Mouse (Mus musculus): ENCODE data around the gene Vps26c.
A peak's percentile ranks its signal among the peaks of the same experiment; 100 is the strongest.

The Vps26c gene

DNA sequence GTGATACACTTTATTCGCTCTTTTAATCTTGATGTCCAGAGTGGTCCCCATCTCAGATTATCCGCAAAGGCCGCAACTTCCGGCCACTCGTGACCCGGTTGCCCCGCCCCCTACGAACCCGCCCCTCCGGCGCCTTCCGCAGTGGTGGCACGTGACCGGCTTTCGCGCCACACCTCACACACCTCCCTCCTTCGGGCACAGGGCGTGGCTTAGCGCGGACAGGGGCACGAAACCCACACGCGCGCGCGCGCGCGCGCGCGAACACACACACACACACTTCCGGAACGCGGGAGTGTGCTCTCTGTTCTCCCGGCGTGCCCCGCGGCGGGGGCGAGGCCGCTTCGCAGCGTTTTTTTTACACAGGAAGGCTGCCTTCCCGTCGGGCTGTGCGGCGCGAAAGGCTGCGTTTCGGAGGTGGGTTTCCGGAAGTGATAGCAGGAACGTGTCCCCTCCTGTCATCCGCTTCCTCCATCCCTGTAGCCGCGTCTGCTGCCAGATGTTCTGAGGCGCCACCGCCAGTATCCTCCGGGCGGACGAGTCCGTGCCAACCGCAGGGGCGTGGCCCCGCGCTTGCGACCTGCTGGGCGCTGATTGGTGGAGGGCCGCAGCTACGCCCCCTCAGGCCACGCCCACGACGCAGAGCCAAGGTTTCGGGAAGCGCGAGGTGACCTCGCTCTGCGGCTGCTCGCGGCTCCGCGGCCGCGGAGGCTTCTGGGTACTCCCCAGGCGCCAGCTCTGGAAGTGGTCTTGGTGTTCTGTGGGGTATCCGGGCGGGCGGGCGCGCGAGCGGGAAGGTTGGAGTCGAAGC is at the start of gene Vps26c:
Vps26c (minus strand) TSS at position 487 of the 808 bp plus-strand sequence.
- peak; percentile 96 for DNase-seq (ENCODE audit: low read depth, low spot score)

DNA sequence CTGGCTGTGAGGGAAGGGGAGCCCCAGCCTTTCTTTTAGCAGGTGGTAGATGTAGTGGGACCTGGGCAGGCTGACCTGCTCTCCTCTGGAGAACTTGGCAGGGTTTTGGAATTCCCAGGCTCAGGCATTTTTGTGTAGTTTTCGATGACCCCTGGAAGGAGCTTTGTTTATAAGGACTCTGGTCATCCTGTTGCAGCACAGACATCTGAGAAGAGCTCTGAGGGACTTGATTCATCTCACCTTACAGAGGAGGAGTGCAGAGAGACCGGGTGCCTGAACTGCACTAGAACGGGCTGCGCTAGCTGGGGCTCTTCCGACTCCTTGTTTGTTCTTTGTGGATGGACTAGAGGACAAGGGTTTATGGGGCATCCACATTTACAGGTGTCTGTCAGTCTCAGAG is 49.1 kb upstream of the Vps26c start:
- DNase-seq (ENCODE audit: low read depth, low spot score), result no peak

DNA sequence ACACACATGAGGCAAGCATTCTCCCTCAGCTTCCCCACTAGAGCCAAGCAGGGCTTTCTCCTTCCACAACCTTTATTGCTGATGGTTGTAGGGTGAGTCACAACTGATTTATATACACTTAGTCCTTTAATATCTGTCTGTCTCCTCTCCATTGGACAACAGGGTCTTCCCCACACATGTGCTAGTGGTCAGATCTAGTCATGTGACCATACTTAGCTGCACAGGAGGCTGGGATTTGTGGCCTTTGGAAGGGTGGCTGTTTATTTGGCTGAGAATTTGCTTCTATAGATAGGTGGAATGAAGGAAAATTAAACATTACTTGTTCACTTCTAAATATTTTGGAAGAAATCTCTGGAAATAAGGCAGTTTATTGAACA is 48.1 kb upstream of the Vps26c start:
- no peak for DNase-seq (ENCODE audit: low read depth, low spot score)

DNA sequence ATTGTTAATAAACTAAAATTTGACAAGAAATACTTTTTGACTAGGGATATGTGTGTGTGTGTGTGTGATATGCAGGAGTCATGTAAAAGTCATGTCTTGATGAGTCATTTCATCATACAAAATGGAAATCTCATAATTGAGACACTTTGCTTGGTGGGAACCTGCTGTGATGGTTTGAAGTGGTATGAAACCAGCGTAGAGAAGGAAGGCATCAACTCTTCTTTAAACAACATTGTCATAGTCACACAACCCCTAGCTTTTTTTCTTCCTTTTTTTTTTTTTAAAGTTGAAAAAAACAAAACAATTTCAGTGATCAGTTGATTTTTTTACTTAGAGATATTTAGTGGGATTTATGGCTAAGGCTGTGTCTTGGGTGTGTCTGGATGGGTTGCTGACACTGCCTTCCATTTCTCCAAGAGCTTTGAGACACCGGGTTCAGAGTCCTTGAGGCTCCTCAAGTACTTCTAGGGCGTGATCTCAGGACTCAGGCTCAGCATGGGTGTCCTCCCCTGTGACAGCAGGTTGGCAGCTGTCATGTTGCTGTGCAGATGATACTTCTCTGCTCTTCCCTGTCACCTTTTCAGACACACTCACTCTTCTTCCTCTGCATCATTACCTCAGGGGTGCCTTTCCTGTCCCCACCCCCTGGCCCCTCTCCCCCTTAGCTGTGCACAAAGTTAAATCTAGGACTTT is 47.5 kb upstream of the Vps26c start:
- DNase-seq (ENCODE audit: low read depth, low spot score), result no peak

DNA sequence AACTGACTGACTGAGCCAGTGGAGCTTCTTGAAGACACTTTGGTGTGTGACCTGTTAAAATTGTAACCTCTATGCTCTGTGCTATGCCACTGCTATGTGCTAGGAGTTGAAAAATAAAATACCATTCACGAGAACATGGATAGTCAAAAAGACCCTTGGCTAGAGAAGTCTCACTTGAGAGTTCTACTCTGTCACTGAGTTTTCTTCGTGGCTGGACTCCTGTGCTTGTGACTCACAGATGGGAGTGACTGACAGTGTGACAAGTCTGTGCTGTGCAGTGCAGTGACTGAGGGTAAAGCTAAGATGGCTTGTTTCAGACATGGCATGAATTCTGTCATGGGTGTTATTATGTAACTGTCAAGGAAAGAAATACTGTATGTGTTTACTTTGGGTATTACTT is 45.8 kb upstream of the Vps26c start:
- no peak for DNase-seq (ENCODE audit: low read depth, low spot score)

- DNase-seq (ENCODE audit: low read depth, low spot score), result no peak
These were observed 44.7 kb upstream of the Vps26c start for GRCm38 (mm10) chr16:94571111-94571993.

- DNase-seq (ENCODE audit: low read depth, low spot score), result no peak
These were observed 43.9 kb upstream of the Vps26c start for GRCm38 (mm10) chr16:94570361-94571041.

GRCm38 (mm10) chr16:94569229-94570176 is 42.9 kb upstream of the Vps26c start, which contains the start of gene Dyrk1a:
Gene Dyrk1a, plus strand, starts transcription at chr16:94570010.
- peak; percentile 100 for DNase-seq (ENCODE audit: low read depth, low spot score)

DNA sequence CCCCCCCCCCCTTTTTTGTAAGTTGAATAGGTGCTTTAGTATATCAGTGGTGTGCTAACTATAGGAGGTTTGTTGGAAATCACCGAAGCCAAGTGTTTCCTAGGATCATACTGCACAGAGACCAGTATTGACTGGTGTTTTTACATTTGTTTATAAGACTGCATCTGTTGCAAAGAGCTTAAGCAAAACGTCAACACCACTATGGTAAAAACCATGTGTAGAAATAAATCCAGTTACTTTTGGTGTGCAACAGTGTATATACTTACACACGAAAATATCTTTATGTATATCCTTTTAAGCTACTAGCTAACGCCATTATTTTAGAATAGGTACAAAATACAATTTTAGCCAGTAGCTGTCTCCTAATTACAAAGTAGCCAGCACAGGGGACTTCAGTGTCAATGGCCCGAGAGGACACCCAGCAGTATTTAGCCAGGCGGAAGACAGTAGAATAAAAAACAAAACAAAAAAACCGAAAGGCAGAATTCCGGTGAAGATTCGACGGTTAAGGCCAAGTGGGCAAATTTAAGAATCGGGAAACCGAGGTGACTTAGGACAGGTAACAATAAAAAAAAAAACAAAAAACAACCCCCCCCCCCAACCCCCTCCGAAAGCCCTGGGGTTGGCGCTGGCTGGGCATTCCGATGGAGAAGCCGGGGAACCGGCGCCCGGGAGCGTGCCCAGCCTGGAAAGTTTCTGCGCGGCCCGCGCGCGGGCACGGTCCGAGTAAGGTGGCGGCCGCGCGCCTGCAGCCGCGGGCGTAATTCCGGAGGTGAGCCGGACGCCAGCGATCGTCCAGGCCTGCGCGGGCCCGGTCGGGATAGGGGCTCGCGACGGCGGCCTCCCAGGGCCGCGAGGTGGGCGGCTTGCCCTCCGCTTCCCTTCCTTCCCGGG is 42.0 kb upstream of the Vps26c start:
- peak; percentile 67 for DNase-seq (ENCODE audit: low read depth, low spot score)

DNA sequence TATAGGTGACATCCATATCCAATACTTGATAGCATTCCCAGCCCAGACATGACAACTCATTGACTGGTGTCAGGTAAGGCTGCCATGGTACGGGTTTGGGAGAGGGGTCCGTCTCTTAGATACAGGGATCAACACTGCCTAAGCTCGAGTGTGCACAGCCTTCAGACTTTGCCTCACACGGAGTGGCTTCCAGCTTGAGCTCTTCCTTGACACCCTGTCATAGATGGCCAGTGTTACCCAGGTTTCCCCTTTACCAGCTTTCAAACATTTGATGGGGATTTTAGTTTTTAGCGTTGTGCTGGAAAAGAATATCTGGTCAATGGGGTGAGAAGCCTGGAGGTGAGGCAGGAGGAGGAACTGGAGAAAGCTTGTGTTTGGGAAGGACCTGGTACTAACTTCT is 41.1 kb upstream of the Vps26c start:
- no peak for DNase-seq (ENCODE audit: low read depth, low spot score)

DNA sequence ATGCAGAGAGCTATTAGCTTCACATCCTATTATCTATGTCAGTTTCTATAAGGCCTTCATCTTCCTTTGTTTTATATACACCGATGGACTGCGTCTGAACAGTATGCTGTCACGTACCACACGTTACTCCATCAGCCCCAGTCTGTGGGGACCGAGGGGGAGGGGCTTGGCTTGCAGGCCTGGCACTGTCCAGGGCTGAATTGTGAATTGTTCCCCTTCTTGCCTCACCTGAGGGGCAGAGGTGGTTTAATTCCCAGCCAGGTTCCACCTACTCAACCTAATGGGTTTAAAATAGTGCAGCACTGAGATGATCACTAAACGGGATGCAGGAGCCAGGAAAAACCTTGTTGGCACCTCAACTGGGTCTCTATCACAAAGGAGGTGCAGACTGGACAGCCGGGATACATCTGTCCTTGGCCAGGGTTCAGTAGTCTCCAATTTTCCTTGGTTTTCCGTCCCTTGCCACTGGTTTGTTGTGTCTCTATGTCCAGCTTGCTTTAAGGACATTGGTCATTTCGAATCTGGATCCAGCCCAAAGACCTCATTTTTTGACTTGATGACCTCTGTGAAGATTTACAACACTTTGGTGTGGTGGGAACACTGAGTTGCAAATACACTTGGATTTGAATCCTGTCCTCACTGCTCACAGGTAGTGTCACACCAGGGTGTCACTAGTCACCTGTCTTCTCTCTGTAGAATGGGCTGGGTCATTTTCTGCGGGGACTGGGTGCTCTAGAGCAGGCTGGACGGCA is 40.4 kb upstream of the Vps26c start:
- no peak for DNase-seq (ENCODE audit: low read depth, low spot score)

DNA sequence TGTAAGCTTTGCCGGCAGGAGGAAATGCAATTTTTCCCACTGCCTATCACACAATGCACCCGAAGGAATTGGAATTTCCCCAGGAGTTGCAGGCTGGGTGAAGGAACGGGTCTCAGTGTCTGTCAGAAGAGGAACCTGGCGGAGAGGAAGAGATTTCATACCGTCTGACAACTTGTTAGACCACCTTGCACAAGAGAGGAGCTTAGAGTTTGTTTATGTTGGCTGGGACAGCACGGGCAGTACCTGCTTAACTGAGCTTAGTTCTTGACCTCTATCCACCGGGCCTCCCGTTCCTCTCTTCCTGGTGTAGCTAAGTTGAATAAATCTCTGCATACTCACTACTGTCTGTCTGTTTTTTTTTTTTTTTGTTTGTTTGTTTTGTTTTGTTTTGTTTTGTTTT is 39.5 kb upstream of the Vps26c start:
- no peak for DNase-seq (ENCODE audit: low read depth, low spot score)

DNA sequence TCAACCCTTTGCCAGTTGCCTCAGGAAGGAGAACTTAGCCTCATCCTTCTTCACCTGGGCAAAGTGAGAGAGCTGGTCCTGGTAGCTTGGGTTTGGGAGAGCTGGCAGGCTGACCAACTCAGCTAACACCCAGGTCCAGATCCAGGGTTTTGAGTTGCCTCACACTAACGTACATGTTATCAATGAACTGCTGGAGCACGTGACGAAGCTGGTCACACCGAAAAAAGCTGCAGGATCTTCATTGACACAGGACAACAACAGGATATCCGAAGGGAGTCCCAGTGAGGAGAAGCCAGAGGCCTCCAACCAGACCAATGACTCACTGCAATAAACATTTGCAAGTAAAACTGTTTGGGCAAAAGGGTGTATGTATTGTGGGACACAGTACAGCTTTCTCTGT is 34.0 kb upstream of the Vps26c start:
- no peak for DNase-seq (ENCODE audit: low read depth, low spot score)

GRCm38 (mm10) chr16:94559782-94560181 is 33.2 kb upstream of the Vps26c start:
- DNase-seq (ENCODE audit: low read depth, low spot score), result no peak

GRCm38 (mm10) chr16:94559282-94559681 is 32.7 kb upstream of the Vps26c start:
- no peak for DNase-seq (ENCODE audit: low read depth, low spot score)

DNA sequence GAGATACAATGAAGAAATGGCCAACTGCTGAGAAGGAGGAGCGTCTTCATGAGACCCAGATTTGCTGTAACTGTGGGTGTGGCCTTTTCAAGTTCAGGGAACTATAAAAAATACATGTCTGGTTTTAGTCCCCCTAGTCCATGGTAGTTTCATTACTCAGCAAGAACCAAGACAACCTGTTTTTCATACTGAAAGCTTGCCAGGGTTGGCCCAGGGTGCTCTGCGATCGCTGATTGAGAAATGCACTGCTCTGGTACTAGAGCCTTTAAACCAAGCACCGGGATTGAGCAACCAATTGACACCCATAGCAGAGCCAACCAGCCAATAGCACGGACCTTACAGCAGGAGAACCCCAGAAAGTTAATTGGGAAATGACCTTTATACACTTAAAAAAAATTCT is 29.6 kb upstream of the Vps26c start:
- DNase-seq (ENCODE audit: low read depth, low spot score), result no peak

- DNase-seq (ENCODE audit: low read depth, low spot score), result no peak
These were observed 28.7 kb upstream of the Vps26c start for GRCm38 (mm10) chr16:94555346-94555745.

- DNase-seq (ENCODE audit: low read depth, low spot score), result no peak
These were observed 25.3 kb upstream of the Vps26c start for GRCm38 (mm10) chr16:94551934-94552333.

- DNase-seq (ENCODE audit: low read depth, low spot score), result no peak
These were observed 23.2 kb upstream of the Vps26c start for GRCm38 (mm10) chr16:94549813-94550212.
